Mouse (Mus musculus): ENCODE measurements at regions not wholly inside any gene's neighbourhood (a gene's known extent, or its start where the extent isn't known, plus 50 kb on each side); places are given as distances from the start of the nearest gene placed in this dataset.

- no peak overlapping the region for H3K9ac ChIP-seq (ENCODE audit: low read length)
- H3K9me3 ChIP-seq (ENCODE audit: control insufficient read depth, low read length) = no peaks in the 10 kb centered on the region
- ATAC-seq (ENCODE audit: low FRiP score) (no peak), DNase-seq (ENCODE audit: low spot score, missing footprints) (no peak)
- H3K27me3 ChIP-seq (ENCODE audit: control insufficient read depth, insufficient read depth, low read length) = no peaks in the 10 kb centered on the region
- H3K4me1 ChIP-seq (ENCODE audit: control insufficient read depth, insufficient read depth, low read length) = no peaks in the 10 kb centered on the region
- H3K4me3 ChIP-seq (ENCODE audit: low read depth, low read length) = no peak overlapping the region
- 87% methylated on average over 19 of the region's 19 CpGs for WGBS
- H3K27ac ChIP-seq (ENCODE audit: low read depth, low read length) = no peak overlapping the region
- H3K36me3 ChIP-seq (ENCODE audit: control insufficient read depth, insufficient read depth, low read length) = no peaks in the 10 kb centered on the region
- no peak overlapping the region for H3K4me2 ChIP-seq
Observed at GRCm38 (mm10) chr17:85823036-85823435, 135.0 kb upstream of the Six2 start.

GRCm38 (mm10) chr17:85821861-85822260 is 133.8 kb upstream of the Six2 start:
- no peaks in the 10 kb centered on the region for H3K4me1 ChIP-seq (ENCODE audit: control insufficient read depth, insufficient read depth, low read length)
- no peak overlapping the region for H3K4me3 ChIP-seq (ENCODE audit: low read depth, low read length)
- WGBS = 86% methylated on average over 4 of the region's 4 CpGs
- no peak overlapping the region for H3K9ac ChIP-seq (ENCODE audit: low read length)
- no peak overlapping the region for H3K27ac ChIP-seq (ENCODE audit: low read depth, low read length)
- H3K27me3 ChIP-seq (ENCODE audit: control insufficient read depth, insufficient read depth, low read length) = no peaks in the 10 kb centered on the region
- no peaks in the 10 kb centered on the region for H3K36me3 ChIP-seq (ENCODE audit: control insufficient read depth, insufficient read depth, low read length)
- no peak for DNase-seq (ENCODE audit: low spot score, missing footprints)
- ATAC-seq (ENCODE audit: low FRiP score) = no peak
- H3K9me3 ChIP-seq (ENCODE audit: control insufficient read depth, low read length) = no peaks in the 10 kb centered on the region
- H3K4me2 ChIP-seq = no peak overlapping the region

- DNase-seq (ENCODE audit: low spot score, missing footprints) = no peak
- ATAC-seq (ENCODE audit: low FRiP score) = no peak
- Histone ChIP-seq H3K9ac (ENCODE audit: low read length) (no peak overlapping the region), H3K4me1 (ENCODE audit: control insufficient read depth, insufficient read depth, low read length) (no peaks in the 10 kb centered on the region), H3K27ac (ENCODE audit: low read depth, low read length) (no peak overlapping the region), H3K4me2 (no peak overlapping the region), H3K36me3 (ENCODE audit: control insufficient read depth, insufficient read depth, low read length) (no peaks in the 10 kb centered on the region), H3K4me3 (ENCODE audit: low read depth, low read length) (no peak overlapping the region), H3K9me3 (ENCODE audit: control insufficient read depth, low read length) (no peaks in the 10 kb centered on the region), H3K27me3 (ENCODE audit: control insufficient read depth, insufficient read depth, low read length) (no peaks in the 10 kb centered on the region)
- WGBS = 94% methylated on average over 17 of the region's 17 CpGs
Observed at GRCm38 (mm10) chr17:85818098-85818855, 130.2 kb upstream of the Six2 start.

GRCm38 (mm10) chr17:85816521-85816920 is 128.4 kb upstream of the Six2 start:
- 92% methylated on average over 8 of the region's 8 CpGs for WGBS
- no peaks in the 10 kb centered on the region for H3K9me3 ChIP-seq (ENCODE audit: control insufficient read depth, low read length)
- no peaks in the 10 kb centered on the region for H3K4me1 ChIP-seq (ENCODE audit: control insufficient read depth, insufficient read depth, low read length)
- no peaks in the 10 kb centered on the region for H3K27me3 ChIP-seq (ENCODE audit: control insufficient read depth, insufficient read depth, low read length)
- no peak overlapping the region for H3K4me3 ChIP-seq (ENCODE audit: low read depth, low read length)
- ATAC-seq (ENCODE audit: low FRiP score) (no peak), DNase-seq (ENCODE audit: low spot score, missing footprints) (no peak)
- no peak overlapping the region for H3K9ac ChIP-seq (ENCODE audit: low read length)
- H3K4me2 ChIP-seq = no peak overlapping the region
- H3K36me3 ChIP-seq (ENCODE audit: control insufficient read depth, insufficient read depth, low read length) = no peaks in the 10 kb centered on the region
- H3K27ac ChIP-seq (ENCODE audit: low read depth, low read length) = no peak overlapping the region

- H3K27me3 ChIP-seq (ENCODE audit: control insufficient read depth, insufficient read depth, low read length) = no peaks in the 10 kb centered on the region
- no peak overlapping the region for H3K27ac ChIP-seq (ENCODE audit: low read depth, low read length)
- 87% methylated on average over 8 of the region's 8 CpGs for WGBS
- H3K36me3 ChIP-seq (ENCODE audit: control insufficient read depth, insufficient read depth, low read length) = no peaks in the 10 kb centered on the region
- no peaks in the 10 kb centered on the region for H3K4me1 ChIP-seq (ENCODE audit: control insufficient read depth, insufficient read depth, low read length)
- H3K9ac ChIP-seq (ENCODE audit: low read length) = no peak overlapping the region
- no peak for DNase-seq (ENCODE audit: low spot score, missing footprints)
- no peak overlapping the region for H3K4me3 ChIP-seq (ENCODE audit: low read depth, low read length)
- H3K9me3 ChIP-seq (ENCODE audit: control insufficient read depth, low read length) = no peaks in the 10 kb centered on the region
- no peak for ATAC-seq (ENCODE audit: low FRiP score)
- no peak overlapping the region for H3K4me2 ChIP-seq
Observed at GRCm38 (mm10) chr17:85816056-85816455, 128.0 kb upstream of the Six2 start.

GRCm38 (mm10) chr17:85808580-85808979 is 120.5 kb upstream of the Six2 start:
- WGBS = 49% methylated on average over 5 of the region's 5 CpGs
- Histone ChIP-seq H3K9ac (ENCODE audit: low read length) (no peak overlapping the region), H3K27me3 (ENCODE audit: control insufficient read depth, insufficient read depth, low read length) (peaks cover 7% of the 10 kb centered on the region), H3K9me3 (ENCODE audit: control insufficient read depth, low read length) (no peaks in the 10 kb centered on the region), H3K36me3 (ENCODE audit: control insufficient read depth, insufficient read depth, low read length) (no peaks in the 10 kb centered on the region), H3K27ac (ENCODE audit: low read depth, low read length) (no peak overlapping the region), H3K4me3 (ENCODE audit: low read depth, low read length) (no peak overlapping the region), H3K4me1 (ENCODE audit: control insufficient read depth, insufficient read depth, low read length) (no peaks in the 10 kb centered on the region), H3K4me2 (no peak overlapping the region)
- DNase-seq (ENCODE audit: low spot score, missing footprints) (no peak), ATAC-seq (ENCODE audit: low FRiP score) (no peak)

GRCm38 (mm10) chr17:85805726-85806359 is 117.8 kb upstream of the Six2 start:
- no peaks in the 10 kb centered on the region for H3K36me3 ChIP-seq (ENCODE audit: control insufficient read depth, insufficient read depth, low read length)
- peaks cover 28% of the 10 kb centered on the region for H3K27me3 ChIP-seq (ENCODE audit: control insufficient read depth, insufficient read depth, low read length)
- H3K4me2 ChIP-seq = no peak overlapping the region
- ATAC-seq (ENCODE audit: low FRiP score) (no peak), DNase-seq (ENCODE audit: low spot score, missing footprints) (no peak)
- H3K4me3 ChIP-seq (ENCODE audit: low read depth, low read length) = no peak overlapping the region
- no peak overlapping the region for H3K9ac ChIP-seq (ENCODE audit: low read length)
- peaks cover under 1% of the 10 kb centered on the region; the same call in 1 of the 2 replicates for H3K4me1 ChIP-seq (ENCODE audit: control insufficient read depth, insufficient read depth, low read length)
- H3K27ac ChIP-seq (ENCODE audit: low read depth, low read length) = no peak overlapping the region
- H3K9me3 ChIP-seq (ENCODE audit: control insufficient read depth, low read length) = no peaks in the 10 kb centered on the region
- WGBS = 33% methylated on average over 13 of the region's 13 CpGs

- DNase-seq (ENCODE audit: low spot score, missing footprints) (peak; percentile 71), ATAC-seq (ENCODE audit: low FRiP score) (no peak)
- Histone ChIP-seq H3K27ac (ENCODE audit: low read depth, low read length) (no peak overlapping the region), H3K9me3 (ENCODE audit: control insufficient read depth, low read length) (no peaks in the 10 kb centered on the region), H3K36me3 (ENCODE audit: control insufficient read depth, insufficient read depth, low read length) (no peaks in the 10 kb centered on the region), H3K4me2 (no peak overlapping the region), H3K9ac (ENCODE audit: low read length) (no peak overlapping the region), H3K4me3 (ENCODE audit: low read depth, low read length) (no peak overlapping the region), H3K4me1 (ENCODE audit: control insufficient read depth, insufficient read depth, low read length) (peaks cover 11% of the 10 kb centered on the region), H3K27me3 (ENCODE audit: control insufficient read depth, insufficient read depth, low read length) (peaks cover 40% of the 10 kb centered on the region)
- WGBS = 47% methylated on average over 4 of the region's 4 CpGs
Observed at GRCm38 (mm10) chr17:85804631-85805030, 116.6 kb upstream of the Six2 start.

- H3K9me3 ChIP-seq (ENCODE audit: control insufficient read depth, low read length) = no peaks in the 10 kb centered on the region
- H3K4me1 ChIP-seq (ENCODE audit: control insufficient read depth, insufficient read depth, low read length) = peaks cover 16% of the 10 kb centered on the region
- ATAC-seq (ENCODE audit: low FRiP score) (no peak), DNase-seq (ENCODE audit: low spot score, missing footprints) (peak; percentile 86)
- H3K9ac ChIP-seq (ENCODE audit: low read length) = no peak overlapping the region
- no peaks in the 10 kb centered on the region for H3K36me3 ChIP-seq (ENCODE audit: control insufficient read depth, insufficient read depth, low read length)
- H3K27ac ChIP-seq (ENCODE audit: low read depth, low read length) = no peak overlapping the region
- WGBS = 87% methylated on average over 8 of the region's 8 CpGs
- no peak overlapping the region for H3K4me2 ChIP-seq
- H3K4me3 ChIP-seq (ENCODE audit: low read depth, low read length) = no peak overlapping the region
- H3K27me3 ChIP-seq (ENCODE audit: control insufficient read depth, insufficient read depth, low read length) = peaks cover 60% of the 10 kb centered on the region
Observed at GRCm38 (mm10) chr17:85801734-85802133, 113.7 kb upstream of the Six2 start.

Data from midbrain, embryonic 11.5 days (tissue).